Mouse (Mus musculus) ES-E14 (cell line): ENCODE data around the gene Sh2b1. TPM values are rescaled to one million over a fixed set of nuclear protein-coding genes. Genes with fewer than 3 reads are reported as not detected.

Experiments used
- DNase-seq: peaks from one replicate; pipeline ENCODE4 v3.0.0-alpha.2; 2013; ENCODE audit warnings: low read depth, low spot score
- H3K27ac ChIP-seq: 2 replicates; pipeline ENCODE4 v1.5.1; 2012; ENCODE audit warnings: low read depth, mild to moderate bottlenecking, low read length, moderate library complexity, mixed read lengths; ENCODE audit not compliant: poor library complexity, insufficient read depth, severe bottlenecking
- H3K36me3 ChIP-seq: 2 replicates; pipeline ENCODE4 v1.6.1; 2012; ENCODE audit warnings: mild to moderate bottlenecking, low read length, moderate library complexity, mixed read lengths; ENCODE audit not compliant: control insufficient read depth, poor library complexity, insufficient read depth, severe bottlenecking
- H3K4me1 ChIP-seq, 2 experiments: fragments of 150-350 bp in 1 of 2; sonication (generic) in 1 of 2; 2 replicates each; pipeline ENCODE4 v1.6.1; 2012; ENCODE audit warnings: low read length in 2 of 2, mild to moderate bottlenecking in 1 of 2, mixed read lengths in 1 of 2; ENCODE audit not compliant: control insufficient read depth in 2 of 2, insufficient read depth in 2 of 2, poor library complexity in 1 of 2
- H3K4me3 ChIP-seq, 2 experiments: fragments of 150-350 bp in 1 of 2; sonication (generic) in 1 of 2; 2 replicates each; pipeline ENCODE4 v1.5.1; 2012; ENCODE audit warnings: low read length in 2 of 2, low read depth in 1 of 2, mild to moderate bottlenecking in 1 of 2, mixed read lengths in 1 of 2; ENCODE audit not compliant: insufficient read depth in 1 of 2, poor library complexity in 1 of 2, severe bottlenecking in 1 of 2
- H3K9ac ChIP-seq: 2 replicates; pipeline ENCODE4 v1.6.1; 2012; ENCODE audit warnings: low read depth, mild to moderate bottlenecking, low read length, mixed read lengths; ENCODE audit not compliant: poor library complexity, insufficient read depth, severe bottlenecking
- H3K9me3 ChIP-seq: fragments of 150-350 bp; sonication (generic); 2 replicates; pipeline ENCODE4 v1.6.1; 2012; ENCODE audit warnings: low read depth, mild to moderate bottlenecking, low read length; ENCODE audit not compliant: control insufficient read depth, insufficient read depth
- CHD2 ChIP-seq: IDR thresholded peaks from 2 replicates; pipeline ENCODE4 v1.6.1; 2014; ENCODE audit warnings: mild to moderate bottlenecking, low read depth, low read length, inconsistent platforms
- HCFC1 ChIP-seq: IDR thresholded peaks from 2 replicates; pipeline ENCODE4 v1.6.1; 2012; ENCODE audit warnings: low read length, inconsistent platforms, borderline replicate concordance; ENCODE audit not compliant: insufficient read depth
- MAFK ChIP-seq: IDR thresholded peaks from 2 replicates; pipeline ENCODE4 v1.6.1; 2014; ENCODE audit warnings: mild to moderate bottlenecking, low read depth, low read length, inconsistent platforms; ENCODE audit not compliant: insufficient read depth
- ZC3H11A ChIP-seq: IDR thresholded peaks from 2 replicates; pipeline ENCODE4 v1.6.1; 2012; ENCODE audit warnings: low read depth, mild to moderate bottlenecking, inconsistent platforms, low read length, borderline replicate concordance
- ZNF384 ChIP-seq: IDR thresholded peaks from 2 replicates; pipeline ENCODE4 v1.6.1; 2012; ENCODE audit warnings: low read depth, low read length, inconsistent platforms
- in situ Hi-C, 2 experiments: fragments of 600-800 bp; cut with MboI; formaldehyde crosslinking; loops; one replicate each; pipeline ENCODE4 v1.15.1; 2025; ENCODE audit warnings: low sequenced_read_pairs in 2 of 2, inconsistent platforms in 1 of 2; ENCODE audit not compliant: unreplicated experiment in 2 of 2
- total RNA-seq: library from RNA; depleted of rRNA; stranded (reverse); fragments of 300-350 nt; gene quantifications from 2 replicates; pipeline ENCODE4 v1.2.3, GENCODE M21; 2012

Sh2b1 gene
- total RNA-seq, 1 experiment = 20.3 TPM

GRCm38 (mm10) chr7:126444536-126444935 lies 30.7 kb downstream of the Sh2b1 start:
- TF ChIP-seq CHD2 = no peak
- no peak for TF ChIP-seq ZNF384
- no peak for TF ChIP-seq HCFC1
- TF ChIP-seq MAFK = no peak
- Histone ChIP-seq H3K9ac (no peak overlapping the region), H3K4me1 (peaks cover 0 to 4% of the 10 kb centered on the region in 2 experiments; a peak in 1 of 4 replicates), H3K36me3 (peaks cover 24% of the 10 kb centered on the region), H3K27ac (no peak overlapping the region), H3K9me3 (no peaks in the 10 kb centered on the region), H3K4me3 (no peak overlapping the region)
- in situ Hi-C loops = no loop called here
- no peak for DNase-seq

DNA sequence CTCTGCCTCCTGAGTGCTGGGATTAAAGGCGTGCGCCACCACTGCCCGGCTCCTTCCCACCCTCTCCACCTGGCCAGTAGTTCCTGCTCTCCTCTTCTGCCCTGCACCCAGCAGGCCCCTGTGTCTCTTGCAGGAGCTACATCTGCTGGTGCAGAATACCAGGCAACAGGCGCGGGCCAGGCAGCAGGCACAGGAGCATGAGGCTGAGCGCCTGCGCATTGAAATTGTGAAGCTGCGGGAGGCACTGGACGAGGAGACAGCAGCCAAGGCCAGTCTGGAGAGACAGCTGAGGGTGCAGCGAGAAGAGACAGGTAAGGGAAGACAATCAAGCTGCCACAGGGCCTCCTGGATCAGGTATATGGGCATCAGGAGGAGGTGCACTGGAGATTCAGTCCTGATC lies 31.2 kb downstream of the Sh2b1 start:
- Histone ChIP-seq H3K36me3 (peaks cover 24% of the 10 kb centered on the region), H3K9ac (no peak overlapping the region), H3K27ac (no peak overlapping the region), H3K9me3 (no peaks in the 10 kb centered on the region), H3K4me1 (peaks cover 0 to 4% of the 10 kb centered on the region in 2 experiments; a peak in 1 of 4 replicates), H3K4me3 (no peak overlapping the region)
- in situ Hi-C loops = no loop called here
- TF ChIP-seq CHD2 = no peak
- no peak for TF ChIP-seq MAFK
- no peak for TF ChIP-seq ZC3H11A
- TF ChIP-seq HCFC1 = no peak
- TF ChIP-seq ZNF384 = no peak
- no peak for DNase-seq

GRCm38 (mm10) chr7:126440134-126440533 lies 35.1 kb downstream of the Sh2b1 start:
- DNase-seq = no peak
- no peak overlapping the region for H3K9ac ChIP-seq
- in situ Hi-C loops = no loop called here
- H3K4me1 ChIP-seq = peaks cover 5 to 9% of the 10 kb centered on the region in 2 experiments; a peak in 3 of 4 replicates
- peaks cover 18% of the 10 kb centered on the region for H3K36me3 ChIP-seq
- no peaks in the 10 kb centered on the region for H3K9me3 ChIP-seq
- TF ChIP-seq ZC3H11A = no peak
- no peak for TF ChIP-seq HCFC1
- TF ChIP-seq MAFK = no peak
- no peak for TF ChIP-seq ZNF384
- no peak for TF ChIP-seq CHD2
- H3K4me3 ChIP-seq = no peak overlapping the region
- no peak overlapping the region for H3K27ac ChIP-seq

- no peak overlapping the region for H3K27ac ChIP-seq
- no peak overlapping the region for H3K4me3 ChIP-seq
- H3K36me3 ChIP-seq = peaks cover 13% of the 10 kb centered on the region; the same call in 1 of the 2 replicates
- H3K9me3 ChIP-seq = no peaks in the 10 kb centered on the region
- H3K9ac ChIP-seq = no peak overlapping the region
- DNase-seq = peak; percentile 54
- H3K4me1 ChIP-seq = peaks cover 5 to 9% of the 10 kb centered on the region in 2 experiments; a peak in 3 of 4 replicates
- in situ Hi-C loops = no loop called here
- TF ChIP-seq ZC3H11A = 0 out of 2 replicates have a peak, but pooled peaks have one; percentile 3
- no peak for TF ChIP-seq CHD2
These were observed 38.4 kb downstream of the Sh2b1 start for GRCm38 (mm10) chr7:126436851-126437250.

GRCm38 (mm10) chr7:126435801-126436200 lies 39.4 kb downstream of the Sh2b1 start:
- Histone ChIP-seq H3K9me3 (no peaks in the 10 kb centered on the region), H3K4me1 (peaks cover 5 to 9% of the 10 kb centered on the region in 2 experiments; a peak in 3 of 4 replicates), H3K4me3 (no peak overlapping the region), H3K36me3 (peaks cover 11% of the 10 kb centered on the region; the same call in 1 of the 2 replicates), H3K9ac (no peak overlapping the region), H3K27ac (no peak overlapping the region)
- in situ Hi-C loops = no loop called here
- DNase-seq = no peak
- TF ChIP-seq MAFK (no peak), ZC3H11A (no peak), CHD2 (no peak), ZNF384 (no peak), HCFC1 (no peak)
